Mouse (Mus musculus): Measurements from ENCODE around the gene Has3. TPM values are rescaled to one million over a fixed set of nuclear protein-coding genes. Genes with fewer than 3 reads are reported as not detected.
"Not testable (repeated sequence)": the region's sequence is repeated elsewhere in the genome, so short reads cannot be mapped to it uniquely, and the experiment has no call there.

The Has3 gene
- polyA plus RNA-seq, 1 experiment from 2014 or later: 0.12 TPM

DNA sequence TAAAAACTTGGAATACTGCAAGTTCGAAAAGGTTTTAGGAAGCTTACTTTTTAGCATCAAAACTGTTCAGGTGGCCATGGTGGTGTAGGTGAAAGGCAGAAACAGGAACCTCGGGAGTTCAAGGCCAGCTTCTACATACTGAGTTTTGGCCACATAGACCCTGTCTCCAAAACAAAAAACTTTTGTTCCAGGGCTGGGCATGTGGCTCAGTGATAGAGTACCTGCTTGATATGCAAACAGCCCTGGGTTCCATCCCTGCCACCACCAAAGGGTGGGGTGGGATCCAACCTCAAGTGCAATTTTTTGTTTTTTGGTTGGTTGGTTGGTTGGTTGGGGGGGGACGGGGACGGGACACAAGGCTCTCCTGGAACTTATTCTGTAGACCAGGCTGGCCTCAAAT lies 55.4 kb downstream of the Has3 start:
- Histone ChIP-seq H3K9me3 (replicated peaks) (no peaks in the 10 kb centered on the region), H3K27me3 (ENCODE audit: low read depth, poor library complexity, severe bottlenecking) (no peaks in the 10 kb centered on the region), H3K36me3 (peaks cover 39% of the 10 kb centered on the region), H3K4me1 (no peaks in the 10 kb centered on the region), H3K27ac (replicated peaks) (no peak overlapping the region), H3K4me3 (no peak overlapping the region)
- no peak for DNase-seq (ENCODE audit: low spot score)
- WGBS: 93% methylated on average over 4 of the region's 4 CpGs

DNA sequence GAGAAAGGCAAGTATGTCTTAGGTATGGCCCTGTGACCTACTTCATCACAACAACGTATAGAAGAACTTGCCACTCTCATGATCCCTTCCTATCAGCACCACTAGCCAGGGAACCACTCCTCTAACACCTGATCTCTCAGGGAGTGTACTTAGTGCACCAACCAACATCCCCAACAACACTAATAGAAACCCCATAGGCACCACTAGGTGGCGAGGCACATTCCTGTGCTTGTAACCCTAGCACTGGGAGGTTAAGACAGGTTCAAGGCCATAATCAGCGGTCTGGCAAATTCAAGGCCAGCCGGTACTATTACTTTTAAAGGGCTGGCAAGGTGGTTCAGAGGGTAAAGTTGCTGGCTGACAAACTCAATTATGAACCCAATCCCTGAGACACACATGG lies 57.2 kb downstream of the Has3 start:
- Histone ChIP-seq H3K27ac (replicated peaks) (no peak overlapping the region), H3K27me3 (ENCODE audit: low read depth, poor library complexity, severe bottlenecking) (peaks cover 12% of the 10 kb centered on the region), H3K4me3 (no peak overlapping the region), H3K36me3 (peaks cover 22% of the 10 kb centered on the region), H3K4me1 (peaks cover under 1% of the 10 kb centered on the region; the same call in 1 of the 2 replicates), H3K9me3 (replicated peaks) (no peaks in the 10 kb centered on the region)
- DNase-seq (ENCODE audit: low spot score): no peak
- WGBS: 52% methylated on average over 4 of the region's 4 CpGs

DNA sequence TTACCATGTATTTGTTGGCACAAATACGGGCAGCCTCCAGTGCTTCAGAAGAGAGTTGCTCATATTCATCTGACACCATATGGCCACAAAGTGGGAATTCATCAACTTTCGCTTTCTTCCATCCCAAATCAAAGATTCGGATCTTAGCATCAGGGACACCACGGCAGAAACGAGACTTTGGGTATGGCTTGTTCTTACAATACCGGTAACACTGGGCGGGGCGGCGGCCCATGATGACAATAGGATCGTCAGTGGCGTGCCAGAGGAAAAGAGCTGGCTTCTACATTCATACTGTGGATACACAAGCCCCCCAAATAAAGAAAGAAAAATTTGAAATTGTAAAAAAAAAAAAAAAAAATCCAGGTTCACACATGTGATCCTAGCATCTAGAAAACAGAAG lies 58.1 kb downstream of the Has3 start:
- DNase-seq (ENCODE audit: low spot score); H3K9me3 ChIP-seq (replicated peaks); H3K4me1 ChIP-seq; H3K27ac ChIP-seq (replicated peaks); H3K4me3 ChIP-seq: not testable (repeated sequence)
- Histone ChIP-seq H3K27me3 (ENCODE audit: low read depth, poor library complexity, severe bottlenecking) (peaks cover 21% of the 10 kb centered on the region), H3K36me3 (peaks cover 13% of the 10 kb centered on the region)
- 93% methylated on average over 11 of the region's 11 CpGs for WGBS

DNA sequence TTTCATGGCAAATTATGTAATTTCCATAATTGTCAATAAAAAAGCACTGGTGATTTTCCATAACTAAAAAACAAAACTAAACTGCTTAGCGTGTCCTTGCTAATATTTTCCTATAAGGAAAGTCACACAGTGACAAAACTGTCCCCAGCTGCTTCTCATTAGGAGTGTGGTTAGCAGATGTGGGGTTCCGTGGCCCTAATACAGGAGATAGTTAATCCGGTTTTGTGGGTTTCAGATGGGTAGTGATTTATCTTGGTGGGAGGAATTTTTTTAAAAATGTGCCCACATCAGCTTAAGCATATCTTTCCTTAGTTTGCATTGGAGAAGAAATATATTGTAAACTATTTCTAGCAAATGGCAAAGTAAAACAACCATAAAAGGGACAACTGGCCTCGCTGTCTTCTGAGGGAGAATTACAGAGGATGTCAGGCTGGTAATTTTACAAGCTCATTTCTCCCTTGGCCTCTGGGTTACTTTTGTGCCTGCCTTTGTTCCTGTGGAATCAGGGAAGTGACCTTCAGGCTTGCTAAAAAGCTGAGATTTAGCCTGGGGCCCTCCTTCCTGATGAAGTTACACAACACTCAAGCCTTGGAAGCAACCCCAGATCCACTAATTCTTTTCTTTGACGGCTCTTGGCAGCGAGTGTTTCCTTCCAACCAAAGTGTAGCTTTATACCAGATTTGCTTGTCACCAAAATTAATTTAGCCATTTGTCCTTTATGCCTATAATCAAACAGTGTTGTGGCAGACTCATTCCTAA lies 59.3 kb downstream of the Has3 start:
- Histone ChIP-seq H3K4me3 (no peak overlapping the region), H3K36me3 (0 out of 2 replicates have a peak, but pooled peaks cover 6% of the 10 kb centered on the region), H3K27ac (replicated peaks) (no peak overlapping the region), H3K9me3 (replicated peaks) (no peaks in the 10 kb centered on the region), H3K4me1 (peaks cover 7% of the 10 kb centered on the region), H3K27me3 (ENCODE audit: low read depth, poor library complexity, severe bottlenecking) (peaks cover 32% of the 10 kb centered on the region)
- no peak for DNase-seq (ENCODE audit: low spot score)
- 81% methylated on average over 6 of the region's 6 CpGs for WGBS

DNA sequence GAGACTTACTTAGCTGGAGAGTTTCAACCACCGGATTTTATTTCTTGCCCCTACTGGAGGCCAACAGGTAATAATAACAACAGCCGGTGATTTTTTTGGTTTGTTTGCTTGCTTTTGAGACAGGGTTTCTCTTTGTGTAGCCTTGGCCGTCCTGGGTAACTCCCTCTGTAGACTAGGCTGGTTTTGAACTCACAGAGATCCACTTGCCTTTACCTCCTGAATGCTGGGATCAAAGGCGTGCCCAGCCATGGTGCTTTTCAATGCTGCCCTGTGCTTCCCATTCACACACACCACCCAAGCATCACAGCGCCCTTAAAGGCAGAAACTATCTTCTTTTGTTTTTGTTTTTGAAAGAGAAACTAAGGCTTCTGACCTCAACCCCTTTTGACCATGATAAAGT lies 59.9 kb downstream of the Has3 start:
- no peak overlapping the region for H3K4me3 ChIP-seq
- DNase-seq (ENCODE audit: low spot score): no peak
- WGBS: 81% methylated on average over 5 of the region's 5 CpGs
- 0 out of 2 replicates have a peak, but pooled peaks cover 1% of the 10 kb centered on the region for H3K36me3 ChIP-seq
- no peak overlapping the region for H3K27ac ChIP-seq (replicated peaks)
- peaks cover 7% of the 10 kb centered on the region for H3K4me1 ChIP-seq
- H3K27me3 ChIP-seq (ENCODE audit: low read depth, poor library complexity, severe bottlenecking): peaks cover 35% of the 10 kb centered on the region
- H3K9me3 ChIP-seq (replicated peaks): no peaks in the 10 kb centered on the region

DNA sequence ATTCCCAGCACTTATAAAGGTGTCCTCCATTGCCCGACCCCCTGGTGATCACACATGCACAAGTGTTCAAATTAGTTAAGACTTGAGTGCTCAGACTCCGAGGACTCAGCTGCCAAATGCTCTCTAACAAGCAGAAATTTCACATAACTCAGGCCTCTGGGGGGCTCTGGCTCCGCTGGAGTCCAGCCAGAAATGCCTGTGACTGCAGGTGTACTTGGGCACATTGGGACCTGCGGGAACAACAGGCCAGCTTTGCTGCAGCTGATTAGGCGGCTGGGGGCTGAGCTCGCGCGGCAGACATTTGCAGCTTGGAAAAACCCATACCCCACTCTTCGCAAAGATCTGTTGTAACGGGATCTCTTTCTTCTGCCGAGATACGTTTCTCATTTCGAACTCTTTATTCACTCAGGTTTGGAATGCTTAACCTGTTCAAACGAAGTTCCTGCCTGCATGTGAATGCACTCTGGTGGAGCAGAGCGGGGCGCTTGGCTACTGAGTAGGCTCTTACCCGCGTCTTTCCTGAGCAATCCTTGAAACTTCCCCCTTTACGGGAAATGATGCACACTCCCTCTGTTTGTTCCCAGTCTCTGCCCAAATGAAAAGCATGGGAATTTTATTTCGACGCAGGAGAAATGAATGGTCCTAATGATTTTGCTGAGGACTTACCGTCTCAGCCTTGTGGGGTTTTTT lies 62.5 kb downstream of the Has3 start:
- H3K27ac ChIP-seq (replicated peaks): no peak overlapping the region
- H3K36me3 ChIP-seq: no peaks in the 10 kb centered on the region
- no peaks in the 10 kb centered on the region for H3K9me3 ChIP-seq (replicated peaks)
- peak; percentile 44 for DNase-seq (ENCODE audit: low spot score)
- 15% methylated on average over 22 of the region's 22 CpGs for WGBS
- H3K27me3 ChIP-seq (ENCODE audit: low read depth, poor library complexity, severe bottlenecking): peaks cover 35% of the 10 kb centered on the region
- peaks cover 24% of the 10 kb centered on the region for H3K4me1 ChIP-seq
- peak overlapping the region; percentile 36 for H3K4me3 ChIP-seq

DNA sequence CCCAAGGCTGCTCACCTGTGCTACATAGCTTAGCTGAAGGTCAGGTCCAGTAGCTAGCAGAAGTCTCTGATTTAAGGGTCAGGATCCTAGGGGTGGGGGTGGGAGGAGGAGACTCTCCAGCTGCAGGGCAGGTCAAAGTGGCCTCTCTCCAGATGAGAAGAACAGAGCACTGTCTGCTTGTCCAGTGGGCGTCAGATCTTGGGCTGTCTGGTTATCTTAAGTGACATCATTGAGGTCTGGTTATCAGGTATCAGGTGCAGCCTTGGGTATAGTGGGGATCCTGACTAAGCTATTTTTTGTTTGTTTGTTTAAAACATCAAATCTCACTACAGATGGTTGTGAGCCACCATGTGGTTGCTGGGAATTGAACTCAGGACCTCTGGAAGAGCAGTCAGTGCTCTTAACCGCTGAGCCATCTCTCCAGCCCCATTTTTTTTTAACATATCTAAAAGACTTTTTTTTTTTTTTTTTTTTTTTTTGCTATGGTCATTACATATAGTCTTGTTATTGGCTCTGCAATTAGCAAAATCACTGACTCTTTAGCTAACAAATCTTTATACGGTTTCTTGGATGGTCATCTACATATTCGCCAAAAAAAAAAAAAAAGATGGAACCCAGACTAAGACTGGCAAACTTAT lies 63.6 kb downstream of the Has3 start:
- Histone ChIP-seq H3K9me3 (replicated peaks) (no peaks in the 10 kb centered on the region), H3K4me3 (no peak overlapping the region), H3K27me3 (ENCODE audit: low read depth, poor library complexity, severe bottlenecking) (peaks cover 35% of the 10 kb centered on the region), H3K27ac (replicated peaks) (no peak overlapping the region), H3K4me1 (peaks cover 31% of the 10 kb centered on the region), H3K36me3 (no peaks in the 10 kb centered on the region)
- no peak for DNase-seq (ENCODE audit: low spot score)
- WGBS: 91% methylated on average over 4 of the region's 4 CpGs

Other genes starting within 250 kb of the Has3 start
- gene Tango6, start 187.2 kb upstream of the Has3 start, polyA plus RNA-seq (2016; fragmentation: Nextera tagmentation; extraction: Ambion mirVana): 13.8 and 14.2 TPM in 2 replicates
- gene Utp4, start 23.4 kb downstream of the Has3 start, polyA plus RNA-seq (2016; fragmentation: Nextera tagmentation; extraction: Ambion mirVana): 77.6 and 93.7 TPM in 2 replicates
- gene Sntb2, start 65.5 kb downstream of the Has3 start, polyA plus RNA-seq (2016; fragmentation: Nextera tagmentation; extraction: Ambion mirVana): 8.2 and 9.2 TPM in 2 replicates
- gene Vps4a, start 161.0 kb downstream of the Has3 start, polyA plus RNA-seq (2016; fragmentation: Nextera tagmentation; extraction: Ambion mirVana): 68.0 and 80.2 TPM in 2 replicates
- gene Pdf, start 178.4 kb downstream of the Has3 start, polyA plus RNA-seq (2016; fragmentation: Nextera tagmentation; extraction: Ambion mirVana): 44.2 and 48.1 TPM in 2 replicates
- 38.2 and 40.8 TPM in 2 replicates for gene Cog8, start 186.4 kb downstream of the Has3 start, polyA plus RNA-seq (2016; fragmentation: Nextera tagmentation; extraction: Ambion mirVana)
- 113 and 125 TPM in 2 replicates for gene Nip7, start 186.6 kb downstream of the Has3 start, polyA plus RNA-seq (2016; fragmentation: Nextera tagmentation; extraction: Ambion mirVana)
- not detected in 2 replicates for gene Tmed6, start 195.4 kb downstream of the Has3 start, polyA plus RNA-seq (2016; fragmentation: Nextera tagmentation; extraction: Ambion mirVana)
- 19.1 and 19.6 TPM in 2 replicates for gene Terf2, start 226.3 kb downstream of the Has3 start, polyA plus RNA-seq (2016; fragmentation: Nextera tagmentation; extraction: Ambion mirVana)

Data from midbrain, embryonic 10.5 days (tissue).